Mouse (Mus musculus): ENCODE results near the gene Ankrd11. TPM values are rescaled to one million over a fixed set of nuclear protein-coding genes. Genes with fewer than 3 reads are reported as not detected.

Ankrd11 gene
- total RNA-seq, 2 experiments from 2014 or later = 86.2 to 90.5 TPM

DNA sequence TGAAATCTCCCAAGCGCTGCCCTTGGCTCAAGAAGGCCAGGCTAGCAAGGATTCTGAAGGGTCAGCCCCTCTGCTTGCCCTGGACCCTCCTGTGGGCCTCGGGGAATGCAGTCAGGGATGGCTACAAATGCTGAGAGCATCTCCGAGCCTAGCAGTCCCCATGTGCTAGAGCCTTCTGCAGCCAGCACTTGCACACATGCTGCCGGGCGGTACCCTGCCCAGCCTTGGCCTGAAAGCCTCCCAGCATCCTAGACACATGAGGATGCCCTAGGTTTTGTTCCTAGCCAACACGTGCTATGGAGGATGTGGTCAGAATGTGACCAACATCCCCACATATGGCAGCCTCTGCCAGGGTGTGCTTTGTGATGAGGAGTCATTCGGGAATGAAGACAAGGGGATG is 187.7 kb downstream of the Ankrd11 start:
- ATAC-seq (ENCODE audit: poor library complexity, severe bottlenecking) = no peak

DNA sequence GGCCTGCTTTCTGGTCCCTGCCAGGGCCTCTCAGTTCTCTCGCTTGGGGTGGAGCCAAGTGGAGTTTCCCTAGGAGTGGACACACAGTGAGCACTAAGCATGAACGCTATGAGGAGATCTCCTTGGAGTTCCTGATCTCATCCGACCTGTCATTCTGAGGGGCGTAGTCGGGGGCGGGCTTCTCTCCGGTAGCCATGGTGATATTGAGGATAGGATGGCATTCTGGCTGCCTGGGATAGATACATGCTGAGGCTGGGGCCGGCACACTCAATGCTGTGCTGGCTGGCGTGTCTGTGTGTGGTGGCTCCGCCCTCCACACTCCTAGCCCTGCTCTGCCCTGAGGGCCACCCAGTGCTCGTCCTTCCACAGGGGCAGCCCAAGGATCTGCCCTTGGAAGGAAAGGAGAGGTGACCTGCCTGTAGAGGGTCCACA is 188.7 kb downstream of the Ankrd11 start:
- no peak for ATAC-seq (ENCODE audit: poor library complexity, severe bottlenecking)

DNA sequence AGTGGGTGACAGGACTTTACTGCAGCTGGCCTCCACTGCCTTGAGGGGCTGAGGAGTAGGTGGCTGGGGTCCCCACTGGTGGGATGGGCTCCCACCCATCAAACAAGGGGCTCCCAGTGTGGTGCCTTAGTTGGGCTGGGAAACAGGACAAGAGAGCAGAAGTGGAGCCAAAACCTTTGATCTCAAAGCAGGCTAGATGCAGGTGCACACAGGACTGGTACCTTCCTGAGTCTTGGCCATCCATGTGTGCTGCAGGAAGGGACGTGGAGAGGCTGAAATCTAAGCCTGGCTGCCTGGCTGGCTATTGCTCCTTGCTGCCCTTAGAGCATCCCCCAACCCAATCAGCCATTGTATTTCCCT is 189.6 kb downstream of the Ankrd11 start:
- ATAC-seq (ENCODE audit: poor library complexity, severe bottlenecking) = no peak

DNA sequence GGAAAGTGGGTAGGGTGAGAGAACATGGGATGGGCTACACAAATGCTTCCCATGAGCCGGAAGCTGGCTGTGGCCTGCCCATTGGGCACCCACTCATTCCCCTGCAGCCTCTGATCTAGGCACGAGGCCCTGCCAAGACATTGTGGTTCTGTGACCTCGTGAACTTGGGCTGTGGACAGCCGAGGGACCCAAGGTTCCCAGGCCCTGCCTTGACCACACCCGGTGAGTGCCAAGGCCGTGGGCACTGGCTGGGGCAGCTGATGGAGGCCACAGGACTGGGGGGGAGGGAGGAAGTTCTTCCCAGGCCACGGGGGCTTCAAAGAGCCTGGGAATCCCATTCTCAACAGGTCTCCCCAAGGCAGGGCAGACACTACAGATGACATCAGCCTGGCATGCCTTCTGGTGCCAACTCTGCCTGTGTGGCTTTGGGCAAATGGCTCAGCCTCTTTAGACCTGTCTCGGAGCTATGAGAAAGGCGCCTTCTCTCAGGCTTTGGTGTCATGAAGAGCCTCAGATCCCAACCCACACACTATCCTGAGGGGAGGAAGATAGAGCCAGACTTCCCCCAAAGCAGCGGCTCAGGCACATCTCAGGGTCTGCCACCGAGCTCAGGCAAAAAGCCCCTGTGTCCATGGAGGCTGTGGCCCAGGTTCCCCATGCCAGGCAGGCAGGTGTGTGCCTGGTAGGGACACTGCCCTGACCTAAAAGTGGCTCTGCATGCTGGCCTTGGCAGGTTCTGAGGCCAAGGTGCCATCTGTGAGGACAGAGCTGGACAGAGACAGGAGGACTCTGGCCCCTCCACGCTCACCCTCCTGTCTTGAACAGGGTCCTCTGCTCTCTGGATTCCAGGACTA is 190.2 kb downstream of the Ankrd11 start:
- no peak for ATAC-seq (ENCODE audit: poor library complexity, severe bottlenecking)

DNA sequence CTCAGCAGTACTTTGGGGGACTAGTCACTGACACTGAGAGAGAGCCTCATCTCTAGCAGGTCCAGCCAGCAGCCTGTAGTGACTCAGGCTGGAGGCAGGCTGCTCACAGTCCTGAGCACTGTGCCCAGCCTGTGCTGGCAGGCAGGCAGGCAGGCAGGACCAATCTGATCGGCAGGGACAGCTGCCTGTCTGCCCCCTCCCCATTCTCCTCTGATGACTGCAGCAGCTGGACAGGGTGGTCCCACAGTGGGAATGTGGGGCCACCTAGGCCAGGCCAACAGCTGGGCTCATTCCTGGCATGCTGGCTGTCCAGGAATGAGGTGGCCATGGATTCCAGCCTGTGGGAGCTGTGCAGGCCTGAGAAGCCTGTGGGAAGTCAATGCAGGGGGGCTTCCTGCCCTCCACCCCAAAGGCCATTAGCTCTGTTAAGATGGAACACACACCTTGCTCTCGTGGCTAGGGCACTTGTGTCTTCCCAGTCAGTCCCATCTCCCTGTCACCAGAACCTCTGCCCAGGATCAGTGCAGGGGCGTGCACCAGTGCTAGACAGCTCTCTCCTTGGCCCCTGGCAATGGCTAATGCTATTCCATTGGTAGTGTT is 191.3 kb downstream of the Ankrd11 start:
- ATAC-seq (ENCODE audit: poor library complexity, severe bottlenecking) = no peak

DNA sequence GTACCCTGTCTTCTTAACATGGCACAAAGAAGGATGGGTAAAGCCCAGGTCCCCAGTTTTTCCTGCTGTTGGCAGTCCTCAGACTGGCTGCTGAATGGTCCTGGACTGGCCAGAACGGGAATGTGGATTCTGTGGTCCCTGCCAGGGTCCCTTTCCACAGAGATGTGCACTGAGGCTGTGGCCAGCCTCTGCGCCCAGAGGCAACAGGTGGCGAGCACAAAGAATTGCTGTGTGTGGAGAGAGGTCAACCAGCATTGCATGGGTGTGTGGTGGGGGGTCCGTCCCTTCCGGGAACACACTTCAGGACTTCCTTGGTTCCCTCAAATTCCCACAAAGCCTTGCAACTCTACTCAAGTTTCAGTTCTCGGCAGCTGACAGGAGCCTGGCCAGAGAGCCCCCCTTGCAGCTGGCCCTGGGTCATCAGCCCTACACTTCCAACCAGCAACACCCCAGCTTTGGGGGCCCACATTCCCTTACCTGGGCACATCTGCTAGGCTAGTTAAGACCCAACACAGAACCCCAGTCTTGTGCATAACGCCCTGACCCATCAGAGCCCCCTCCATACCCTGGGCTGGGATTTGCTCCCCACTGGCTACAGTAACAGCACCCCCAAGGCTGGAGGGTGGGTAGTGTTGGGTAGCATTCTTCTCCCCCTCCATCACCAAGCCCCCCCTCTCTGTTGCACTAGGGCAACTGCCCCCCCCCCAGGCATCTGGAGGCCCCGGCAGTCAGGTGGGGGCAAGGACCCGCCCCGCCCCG is 192.7 kb downstream of the Ankrd11 start:
- ATAC-seq (ENCODE audit: poor library complexity, severe bottlenecking) = no peak

DNA sequence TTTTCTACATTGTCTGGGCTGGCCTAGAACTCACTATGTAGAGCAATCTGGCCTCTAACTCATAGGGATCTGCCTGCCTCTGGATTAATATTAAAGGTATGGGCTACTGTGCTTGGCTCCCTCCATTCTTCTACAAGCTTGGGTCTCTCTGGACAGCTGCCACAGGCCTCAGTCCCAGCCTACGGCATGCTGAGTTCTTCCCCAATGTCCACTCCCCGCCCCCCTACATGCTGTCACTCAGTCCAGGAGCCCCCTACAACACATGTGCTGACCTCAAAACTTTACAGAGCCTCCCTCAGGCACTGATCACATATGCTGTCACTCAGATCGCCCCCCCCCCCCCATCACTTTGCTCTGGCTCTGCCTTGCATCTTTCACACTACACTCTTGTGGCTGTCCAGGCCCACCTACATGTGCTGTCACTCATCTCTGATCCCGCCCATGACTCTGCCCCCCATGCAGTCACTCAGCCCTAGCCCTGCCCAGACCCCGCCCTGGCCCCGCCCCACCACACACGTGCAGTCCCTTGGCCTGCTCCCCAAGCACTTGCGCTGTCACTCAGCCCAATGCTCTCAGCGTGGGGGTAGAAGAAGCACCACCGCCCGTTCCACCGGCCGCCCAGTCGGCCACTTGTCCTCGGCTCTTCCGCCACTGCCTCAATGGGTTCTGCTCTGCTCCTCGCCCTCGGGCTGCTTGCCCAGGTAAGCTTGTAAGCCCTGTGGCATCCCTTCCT is 194.1 kb downstream of the Ankrd11 start, which contains the start of gene Cdh15:
TSS of gene Cdh15 (plus strand) at position 138 of the 733 bp plus-strand sequence.
- 0 out of 2 replicates have a peak, but pooled peaks have one; percentile 38 for ATAC-seq (ENCODE audit: poor library complexity, severe bottlenecking)

DNA sequence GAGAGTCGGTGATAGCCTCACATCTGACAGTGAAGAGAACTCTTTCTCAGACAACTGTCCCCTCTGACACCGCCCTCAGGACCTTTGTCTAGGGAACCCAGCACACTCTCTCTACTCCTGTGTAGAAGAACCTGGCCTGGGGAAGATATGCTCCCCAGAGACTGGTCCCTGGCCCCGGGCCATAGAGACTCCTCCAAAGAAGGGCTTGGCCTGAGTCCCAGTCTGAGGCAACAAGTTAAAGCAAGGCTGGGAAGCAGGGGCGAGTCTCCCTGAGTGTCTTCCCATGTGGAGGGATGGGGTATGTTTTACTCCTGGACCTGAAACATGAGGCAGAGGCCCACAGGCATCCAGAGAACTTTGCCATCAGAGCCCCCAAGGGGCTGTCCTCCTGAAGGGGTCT is 196.4 kb downstream of the Ankrd11 start:
- no peak for ATAC-seq (ENCODE audit: poor library complexity, severe bottlenecking)

DNA sequence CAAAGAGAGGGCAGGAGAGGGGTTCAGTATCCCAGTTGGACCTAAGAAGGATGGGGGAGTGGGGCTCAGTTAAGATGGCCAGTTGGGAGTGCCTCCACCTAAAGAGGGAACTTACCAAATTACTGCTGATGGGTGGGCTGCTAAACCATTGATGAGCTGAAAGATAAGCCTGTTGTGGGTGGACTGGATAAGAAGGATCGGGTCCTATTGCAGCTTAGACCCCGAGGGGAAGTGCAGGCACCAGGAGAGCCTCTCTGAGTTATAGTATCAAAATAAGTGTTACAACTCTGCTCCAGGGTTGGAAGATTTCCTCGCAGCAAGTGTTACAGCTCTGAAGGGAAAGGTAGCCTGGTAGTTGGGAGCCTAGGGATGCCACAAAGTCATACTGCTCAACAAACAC is 197.9 kb downstream of the Ankrd11 start:
- no peak for ATAC-seq (ENCODE audit: poor library complexity, severe bottlenecking)

DNA sequence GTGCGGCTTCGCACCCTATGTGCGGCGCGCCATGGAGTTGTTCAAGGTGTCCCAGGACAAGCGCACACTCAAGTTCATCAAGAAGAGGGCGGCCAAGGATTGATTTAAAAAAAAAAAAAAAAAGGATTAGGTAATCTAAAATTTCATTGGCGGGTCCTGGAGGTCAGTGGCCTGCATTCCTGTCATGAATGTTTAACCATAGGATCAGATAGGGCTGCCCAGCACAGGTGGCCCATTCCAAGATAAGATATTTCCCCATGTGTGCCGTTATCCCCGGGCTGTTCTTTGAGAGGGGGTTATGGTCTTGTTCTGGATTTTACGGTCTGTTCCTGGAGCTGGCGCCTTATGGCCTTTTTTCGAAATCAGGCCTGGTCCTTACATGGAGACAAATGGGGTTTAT is 205.4 kb downstream of the Ankrd11 start:
- no peak for ATAC-seq (ENCODE audit: poor library complexity, severe bottlenecking)

DNA sequence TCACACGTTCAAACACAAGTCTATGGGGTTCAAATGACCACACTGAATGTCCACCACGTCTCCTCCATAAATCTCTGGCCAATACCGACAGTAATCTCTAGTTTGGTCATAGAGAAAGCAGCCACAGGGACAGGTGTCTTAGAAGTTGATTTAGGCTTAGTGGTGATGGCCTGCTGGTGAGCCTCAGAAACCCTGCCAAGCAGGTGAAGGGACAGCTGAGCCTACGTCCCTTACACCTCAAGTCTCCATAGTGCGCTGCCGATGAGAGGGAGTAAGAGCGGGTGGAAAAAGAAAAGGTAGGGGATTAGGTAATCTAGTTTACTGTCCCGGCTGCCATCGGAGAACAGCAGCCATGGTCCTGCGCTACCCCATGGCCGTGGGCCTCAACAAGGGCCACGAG is 205.9 kb downstream of the Ankrd11 start:
- no peak for ATAC-seq (ENCODE audit: poor library complexity, severe bottlenecking)

DNA sequence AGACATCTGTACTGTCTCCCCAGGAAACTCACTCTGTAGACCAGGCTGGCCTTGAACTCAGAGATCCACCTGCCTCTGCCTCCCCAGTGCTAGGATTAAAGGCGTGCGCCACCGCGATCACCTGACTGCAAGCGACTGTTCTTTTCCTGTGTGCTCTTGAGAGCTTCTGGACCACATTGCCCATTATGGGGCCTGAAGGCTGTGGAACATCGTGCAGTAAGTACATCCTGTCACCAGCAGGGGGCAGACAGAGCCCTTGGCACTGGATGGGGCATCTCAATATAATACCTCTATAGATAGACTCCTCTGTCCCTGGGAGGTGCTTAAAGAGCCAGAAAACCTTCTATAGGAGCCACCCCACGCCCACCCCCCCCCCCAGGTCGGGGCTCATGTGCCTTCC is 207.1 kb downstream of the Ankrd11 start:
- ATAC-seq (ENCODE audit: poor library complexity, severe bottlenecking) = peak; percentile 81

DNA sequence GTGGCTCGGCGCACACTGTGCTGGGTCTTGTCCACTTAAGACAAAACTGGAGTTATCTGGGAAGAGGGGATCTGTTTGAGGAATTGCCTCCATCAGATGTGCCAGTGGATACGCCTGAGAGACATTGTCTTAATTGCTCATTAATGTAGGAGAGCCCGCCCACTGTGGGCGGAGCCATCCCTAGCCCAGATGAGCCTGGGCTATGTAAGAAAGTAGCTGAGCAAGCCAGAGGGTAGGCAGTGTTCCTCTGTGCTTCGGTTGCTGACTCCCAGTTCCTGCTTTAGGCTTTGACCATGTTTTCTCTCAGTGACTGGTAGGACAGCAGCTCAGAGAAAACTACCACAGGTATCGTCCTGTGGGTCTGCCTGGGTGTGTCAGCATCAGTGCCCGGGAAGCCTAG is 207.7 kb downstream of the Ankrd11 start:
- no peak for ATAC-seq (ENCODE audit: poor library complexity, severe bottlenecking)

Other genes with a start within 250 kb of the Ankrd11 start
- gene Cdh15, start 194.3 kb downstream of the Ankrd11 start, total RNA-seq (2015) = not detected in 2 replicates
- not detected in 2 replicates for gene Cdh15, start 194.3 kb downstream of the Ankrd11 start, total RNA-seq (2017)
- 39.2 and 40.0 TPM in 2 replicates for gene Spg7, start 20.7 kb upstream of the Ankrd11 start, total RNA-seq (2015)
- gene Spg7, start 20.7 kb upstream of the Ankrd11 start, total RNA-seq (2017) = 34.3 and 56.2 TPM in 2 replicates
- 726 and 746 TPM in 2 replicates for gene Rpl13, start 60.1 kb upstream of the Ankrd11 start, total RNA-seq (2015)
- 1,905 and 2,227 TPM in 2 replicates for gene Rpl13, start 60.1 kb upstream of the Ankrd11 start, total RNA-seq (2017)
- 0.11 TPM in 1 of 2 replicates, not detected in the other for gene Cpne7, start 75.1 kb upstream of the Ankrd11 start, total RNA-seq (2015)
- 0.22 and 0.98 TPM in 2 replicates for gene Cpne7, start 75.1 kb upstream of the Ankrd11 start, total RNA-seq (2017)
- not detected in 2 replicates for gene Sult5a1, start 116.0 kb upstream of the Ankrd11 start, total RNA-seq (2015)
- gene Sult5a1, start 116.0 kb upstream of the Ankrd11 start, total RNA-seq (2017) = not detected in 2 replicates
- 0.36 and 1.8 TPM in 2 replicates for gene Dpep1, start 144.0 kb upstream of the Ankrd11 start, total RNA-seq (2015)
- gene Dpep1, start 144.0 kb upstream of the Ankrd11 start, total RNA-seq (2017) = 0.24 and 0.33 TPM in 2 replicates
- gene Chmp1a, start 170.5 kb upstream of the Ankrd11 start, total RNA-seq (2015) = 21.9 and 24.2 TPM in 2 replicates
- gene Chmp1a, start 170.5 kb upstream of the Ankrd11 start, total RNA-seq (2017) = 36.1 and 42.8 TPM in 2 replicates
- 0.09 and 0.11 TPM in 2 replicates for gene Spata33, start 170.6 kb upstream of the Ankrd11 start, total RNA-seq (2015)
- not detected in 2 replicates for gene Spata33, start 170.6 kb upstream of the Ankrd11 start, total RNA-seq (2017)
- gene Cdk10, start 182.6 kb upstream of the Ankrd11 start, total RNA-seq (2015) = 11.1 and 13.8 TPM in 2 replicates
- gene Cdk10, start 182.6 kb upstream of the Ankrd11 start, total RNA-seq (2017) = 16.3 and 20.2 TPM in 2 replicates
- 5.4 and 5.5 TPM in 2 replicates for gene Spata2l, start 194.0 kb upstream of the Ankrd11 start, total RNA-seq (2015)
- 2.2 and 4.7 TPM in 2 replicates for gene Spata2l, start 194.0 kb upstream of the Ankrd11 start, total RNA-seq (2017)
- gene Zfp276, start 211.9 kb upstream of the Ankrd11 start, total RNA-seq (2015) = 13.5 and 16.4 TPM in 2 replicates
- gene Zfp276, start 211.9 kb upstream of the Ankrd11 start, total RNA-seq (2017) = 15.7 and 30.6 TPM in 2 replicates
- 19.3 and 19.7 TPM in 2 replicates for gene Vps9d1, start 212.1 kb upstream of the Ankrd11 start, total RNA-seq (2015)
- 23.8 and 27.7 TPM in 2 replicates for gene Vps9d1, start 212.1 kb upstream of the Ankrd11 start, total RNA-seq (2017)

All from megakaryocyte, adult 5-6 weeks (primary cell).